Mouse (Mus musculus): ENCODE results near the gene Ift27. TPM values are rescaled to one million over a fixed set of nuclear protein-coding genes. Genes with fewer than 3 reads are reported as not detected.
A peak's percentile ranks its signal among the peaks of the same experiment; 100 is the strongest.

Gene Ift27
- polyA plus RNA-seq, 1 experiment = 44.4 TPM

DNA sequence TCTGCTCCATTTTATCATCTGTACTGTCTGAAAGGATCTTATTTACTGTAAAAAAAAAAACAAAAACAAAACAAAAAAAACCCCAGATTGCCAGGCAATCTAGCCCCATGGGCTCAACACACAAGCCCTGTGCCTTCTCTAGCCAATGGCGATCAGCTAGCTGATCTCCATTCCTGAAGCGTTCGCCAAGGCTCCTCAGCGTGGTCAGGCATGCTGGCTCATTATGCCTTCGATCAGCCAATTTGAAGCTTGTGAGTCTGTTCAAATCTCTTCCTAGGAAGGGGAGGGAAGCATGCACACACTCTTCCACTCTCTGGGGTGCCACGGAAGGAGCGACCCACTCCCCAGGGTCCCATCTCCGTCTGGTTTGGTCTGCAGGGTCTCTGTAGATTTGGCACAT, 16.6 kb downstream of the Ift27 start:
- TF ChIP-seq CTCF (IDR thresholded peaks at IDR 0.05; ENCODE audit: extremely low read depth, insufficient read depth, low read length) (no peak), POLR2A (IDR thresholded peaks at IDR 0.05; ENCODE audit: extremely low read depth, insufficient read depth, low read length) (no peak)
- no peaks in the 10 kb centered on the region for H3K4me1 ChIP-seq (ENCODE audit: control insufficient read depth, insufficient read depth, low read length)
- H3K4me3 ChIP-seq (ENCODE audit: insufficient read depth, low read length) = no peak overlapping the region
- H3K27ac ChIP-seq (ENCODE audit: insufficient read depth, low read length) = no peak overlapping the region

DNA sequence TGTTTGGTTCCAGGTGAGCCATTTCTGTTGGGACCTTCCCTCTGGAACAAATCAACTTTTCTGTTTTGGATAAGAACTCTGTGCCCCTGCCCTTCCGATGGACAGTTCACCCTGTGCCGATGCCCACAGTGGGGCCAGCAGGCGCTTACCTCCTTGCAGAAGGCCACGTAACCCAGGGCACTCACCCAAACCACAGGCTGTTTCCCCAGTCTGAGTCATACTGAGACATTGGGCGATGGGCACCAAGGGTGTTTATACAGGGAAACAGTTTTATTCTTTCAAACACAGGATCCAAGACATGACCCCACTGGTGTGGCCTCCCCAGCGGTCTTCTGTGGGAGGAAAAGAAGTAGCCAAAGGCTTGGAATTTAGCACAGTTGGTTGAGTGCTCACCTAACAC, 18.5 kb downstream of the Ift27 start:
- Histone ChIP-seq H3K27ac (ENCODE audit: insufficient read depth, low read length) (no peak overlapping the region), H3K4me1 (ENCODE audit: control insufficient read depth, insufficient read depth, low read length) (no peaks in the 10 kb centered on the region)
- no peak for TF ChIP-seq CTCF (IDR thresholded peaks at IDR 0.05; ENCODE audit: extremely low read depth, insufficient read depth, low read length)

DNA sequence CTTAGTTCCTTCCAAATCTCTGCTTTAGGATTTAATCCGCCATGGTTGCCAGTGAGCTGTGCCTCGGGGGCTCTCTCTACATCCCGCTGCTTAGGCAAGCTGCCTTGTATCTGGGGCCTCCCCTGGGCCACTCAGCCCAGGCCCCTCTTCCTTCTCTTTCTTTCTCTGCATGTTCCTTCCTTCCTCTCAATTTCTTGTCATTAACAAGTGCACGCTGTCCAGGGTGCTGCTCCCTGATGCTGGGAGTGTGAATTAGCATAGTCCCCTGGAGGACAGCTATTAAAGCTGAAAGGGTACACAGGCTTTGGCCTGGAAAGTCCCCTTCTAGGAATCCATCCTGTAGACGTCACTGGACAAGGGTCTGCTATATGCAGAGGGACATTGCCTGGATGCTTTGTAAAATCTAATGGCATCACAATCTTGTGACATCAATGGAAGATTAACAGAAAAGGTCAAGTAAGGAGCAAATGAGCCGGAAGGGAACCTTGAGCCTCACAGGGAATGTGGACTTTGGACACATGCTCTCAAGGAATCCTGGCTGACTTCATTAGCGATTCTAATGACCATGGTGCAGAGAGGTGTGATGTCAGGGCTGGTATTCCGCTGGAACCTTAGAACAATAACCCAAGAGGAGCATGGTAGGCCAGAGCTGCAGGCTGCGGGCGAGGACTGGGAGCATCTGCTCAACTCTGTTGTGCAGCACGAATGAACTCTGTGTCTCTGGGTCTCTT, 20.7 kb downstream of the Ift27 start:
- TF ChIP-seq POLR2A (IDR thresholded peaks at IDR 0.05; ENCODE audit: extremely low read depth, insufficient read depth, low read length) (no peak), CTCF (IDR thresholded peaks at IDR 0.05; ENCODE audit: extremely low read depth, insufficient read depth, low read length) (no peak)
- Histone ChIP-seq H3K4me3 (ENCODE audit: insufficient read depth, low read length) (no peak overlapping the region), H3K27ac (ENCODE audit: insufficient read depth, low read length) (no peak overlapping the region), H3K4me1 (ENCODE audit: control insufficient read depth, insufficient read depth, low read length) (no peaks in the 10 kb centered on the region)

More for the DNA sequence above, 18.5 kb downstream of the Ift27 start:
- no peak overlapping the region for H3K4me3 ChIP-seq (ENCODE audit: insufficient read depth, low read length)

DNA sequence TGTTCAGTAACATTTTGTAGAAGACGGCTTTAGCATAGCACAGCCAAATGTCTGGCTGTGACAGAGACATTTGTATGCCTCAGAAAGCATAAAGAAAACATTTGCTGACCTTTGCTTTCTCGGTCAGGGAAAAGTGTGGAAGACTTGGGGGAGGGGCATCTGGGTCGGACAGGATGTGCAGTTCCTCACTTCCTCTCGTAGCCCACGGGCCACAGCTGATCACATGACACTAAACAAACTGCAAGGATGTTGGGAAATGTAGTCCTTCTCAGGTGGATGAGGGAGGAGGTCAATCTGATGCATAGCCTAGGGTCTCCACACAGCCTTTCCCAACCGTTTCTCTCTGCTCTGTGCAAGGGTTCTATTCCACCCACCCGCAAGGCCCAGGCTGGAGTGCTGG, 25.3 kb downstream of the Ift27 start:
- Histone ChIP-seq H3K4me1 (ENCODE audit: control insufficient read depth, insufficient read depth, low read length) (no peaks in the 10 kb centered on the region), H3K27ac (ENCODE audit: insufficient read depth, low read length) (no peak overlapping the region), H3K4me3 (ENCODE audit: insufficient read depth, low read length) (no peak overlapping the region)
- TF ChIP-seq CTCF (IDR thresholded peaks at IDR 0.05; ENCODE audit: extremely low read depth, insufficient read depth, low read length) (no peak), POLR2A (IDR thresholded peaks at IDR 0.05; ENCODE audit: extremely low read depth, insufficient read depth, low read length) (no peak)

DNA sequence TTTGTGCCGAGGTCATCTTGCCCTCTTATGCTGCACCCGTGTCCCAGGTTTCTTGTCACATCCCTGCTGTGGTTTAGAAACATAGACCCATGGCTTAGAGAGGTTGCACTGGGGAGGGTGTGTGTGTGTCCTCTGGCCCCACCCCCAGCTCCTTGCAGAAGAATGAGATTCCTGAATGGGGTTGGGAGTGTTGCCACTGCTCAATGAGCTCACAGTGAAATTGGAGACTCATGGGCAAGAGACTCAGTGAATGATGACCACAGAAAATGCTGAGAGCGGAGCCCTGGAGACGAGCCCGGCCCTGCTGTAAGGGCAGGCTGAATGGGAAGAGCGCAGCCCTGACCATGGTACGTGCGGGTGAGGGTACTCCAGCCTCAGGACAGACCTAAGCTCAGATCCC, 33.7 kb downstream of the Ift27 start:
- H3K27ac ChIP-seq (ENCODE audit: insufficient read depth, low read length) = no peak overlapping the region
- TF ChIP-seq POLR2A (IDR thresholded peaks at IDR 0.05; ENCODE audit: extremely low read depth, insufficient read depth, low read length) (no peak), CTCF (IDR thresholded peaks at IDR 0.05; ENCODE audit: extremely low read depth, insufficient read depth, low read length) (no peak)
- H3K4me1 ChIP-seq (ENCODE audit: control insufficient read depth, insufficient read depth, low read length) = no peaks in the 10 kb centered on the region
- H3K4me3 ChIP-seq (ENCODE audit: insufficient read depth, low read length) = no peak overlapping the region

DNA sequence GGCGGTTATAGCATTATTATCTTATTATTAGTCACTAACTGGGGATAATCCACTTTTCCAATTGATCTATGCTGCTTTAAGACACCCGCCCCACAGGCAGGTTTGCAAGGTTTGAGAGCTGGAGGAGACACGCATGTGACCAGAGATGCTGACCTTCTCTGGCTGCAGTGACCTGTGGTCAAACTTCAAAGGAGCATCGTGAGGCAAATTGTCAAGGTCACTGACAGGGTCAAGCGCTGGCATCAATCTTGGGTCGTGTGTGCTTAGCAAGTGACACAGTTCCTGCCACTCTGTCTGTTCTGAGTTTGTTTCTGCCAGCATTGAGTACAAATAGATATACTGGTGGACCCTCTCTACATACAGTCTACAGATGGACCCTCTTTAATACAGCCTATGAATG, 39.3 kb downstream of the Ift27 start:
- no peak for TF ChIP-seq CTCF (IDR thresholded peaks at IDR 0.05; ENCODE audit: extremely low read depth, insufficient read depth, low read length)
- H3K27ac ChIP-seq (ENCODE audit: insufficient read depth, low read length) = no peak overlapping the region
- no peak overlapping the region for H3K4me3 ChIP-seq (ENCODE audit: insufficient read depth, low read length)
- H3K4me1 ChIP-seq (ENCODE audit: control insufficient read depth, insufficient read depth, low read length) = no peaks in the 10 kb centered on the region

DNA sequence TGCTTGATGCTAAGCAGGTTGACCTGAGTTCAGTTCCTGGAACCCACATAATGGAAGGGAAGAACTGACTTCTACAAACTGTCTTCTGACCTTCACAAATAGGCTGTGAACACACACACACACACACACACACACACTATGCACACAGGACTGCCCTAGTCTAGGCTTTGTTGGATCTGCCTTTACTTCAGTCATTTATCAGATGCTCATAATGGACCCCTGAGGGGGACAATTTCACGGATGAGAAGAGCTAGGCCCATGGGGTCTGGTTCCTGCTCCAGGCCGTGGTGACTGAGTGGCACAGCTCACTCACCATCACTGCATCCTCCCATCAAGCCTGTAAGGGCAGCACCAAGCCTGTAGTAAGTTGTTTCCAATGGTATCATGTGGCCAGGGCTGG, 40.5 kb downstream of the Ift27 start:
- Histone ChIP-seq H3K27ac (ENCODE audit: insufficient read depth, low read length) (no peak overlapping the region), H3K4me1 (ENCODE audit: control insufficient read depth, insufficient read depth, low read length) (no peaks in the 10 kb centered on the region), H3K4me3 (ENCODE audit: insufficient read depth, low read length) (no peak overlapping the region)
- TF ChIP-seq POLR2A (IDR thresholded peaks at IDR 0.05; ENCODE audit: extremely low read depth, insufficient read depth, low read length) = no peak
- no peak for TF ChIP-seq CTCF (IDR thresholded peaks at IDR 0.05; ENCODE audit: extremely low read depth, insufficient read depth, low read length)

DNA sequence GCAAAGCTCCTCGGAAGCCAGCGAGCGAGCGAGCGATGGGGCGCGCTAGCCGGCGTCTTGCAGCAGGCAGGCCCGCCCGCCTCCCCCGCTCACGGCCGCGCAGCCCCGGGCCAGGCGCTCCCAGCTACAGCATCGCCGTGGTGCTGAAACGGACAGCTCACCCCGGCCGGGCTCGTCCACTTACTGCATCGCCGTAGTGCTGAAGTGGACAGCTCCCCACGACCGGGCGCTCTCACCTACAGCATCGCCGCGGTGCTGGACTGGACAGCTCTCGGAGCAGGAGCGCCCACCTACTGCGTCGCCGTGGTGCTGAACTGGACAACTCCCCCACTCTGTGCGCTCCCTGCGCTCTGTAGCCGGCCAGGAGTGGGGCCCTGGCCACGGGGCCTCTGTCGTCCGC, 54.2 kb downstream of the Ift27 start, which contains the start of gene Cacng2:
Gene Cacng2 (minus strand): TSS at position 325 of the 400 bp plus-strand sequence.
- no peak for TF ChIP-seq CTCF (IDR thresholded peaks at IDR 0.05; ENCODE audit: extremely low read depth, insufficient read depth, low read length)
- no peak for TF ChIP-seq POLR2A (IDR thresholded peaks at IDR 0.05; ENCODE audit: extremely low read depth, insufficient read depth, low read length)
- Histone ChIP-seq H3K4me3 (ENCODE audit: insufficient read depth, low read length) (peak within 1 kb of the TSS; percentile 77), H3K4me1 (ENCODE audit: control insufficient read depth, insufficient read depth, low read length) (no peaks in the 10 kb centered on the region; the same call in 1 of the 2 replicates), H3K27ac (ENCODE audit: insufficient read depth, low read length) (peak within 1 kb of the TSS; percentile 97)

DNA sequence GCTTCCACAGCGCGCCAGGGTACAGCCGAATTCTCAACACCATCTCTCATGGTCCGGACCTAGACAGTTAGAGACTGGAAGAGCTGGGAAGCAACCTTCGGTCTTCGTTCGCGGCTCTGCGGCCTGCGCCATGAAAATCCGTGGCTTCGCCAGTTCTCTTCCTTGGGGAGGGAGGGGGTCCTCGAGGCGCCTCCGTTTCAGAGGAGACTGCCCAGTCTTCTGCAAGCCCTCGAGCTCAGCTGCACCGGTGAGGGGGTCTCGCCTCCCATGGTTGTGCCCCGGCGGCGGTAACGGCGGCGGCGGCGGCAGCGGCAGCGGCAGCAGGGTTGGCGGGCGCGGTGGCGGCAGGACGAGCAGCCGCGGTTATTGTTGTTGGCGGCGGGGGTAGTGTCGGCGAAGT, 54.7 kb downstream of the Ift27 start:
- TF ChIP-seq POLR2A (IDR thresholded peaks at IDR 0.05; ENCODE audit: extremely low read depth, insufficient read depth, low read length) (no peak), CTCF (IDR thresholded peaks at IDR 0.05; ENCODE audit: extremely low read depth, insufficient read depth, low read length) (no peak)
- H3K27ac ChIP-seq (ENCODE audit: insufficient read depth, low read length) = peak overlapping the region; percentile 97
- peak overlapping the region; percentile 77 for H3K4me3 ChIP-seq (ENCODE audit: insufficient read depth, low read length)
- H3K4me1 ChIP-seq (ENCODE audit: control insufficient read depth, insufficient read depth, low read length) = no peaks in the 10 kb centered on the region; the same call in 1 of the 2 replicates

DNA sequence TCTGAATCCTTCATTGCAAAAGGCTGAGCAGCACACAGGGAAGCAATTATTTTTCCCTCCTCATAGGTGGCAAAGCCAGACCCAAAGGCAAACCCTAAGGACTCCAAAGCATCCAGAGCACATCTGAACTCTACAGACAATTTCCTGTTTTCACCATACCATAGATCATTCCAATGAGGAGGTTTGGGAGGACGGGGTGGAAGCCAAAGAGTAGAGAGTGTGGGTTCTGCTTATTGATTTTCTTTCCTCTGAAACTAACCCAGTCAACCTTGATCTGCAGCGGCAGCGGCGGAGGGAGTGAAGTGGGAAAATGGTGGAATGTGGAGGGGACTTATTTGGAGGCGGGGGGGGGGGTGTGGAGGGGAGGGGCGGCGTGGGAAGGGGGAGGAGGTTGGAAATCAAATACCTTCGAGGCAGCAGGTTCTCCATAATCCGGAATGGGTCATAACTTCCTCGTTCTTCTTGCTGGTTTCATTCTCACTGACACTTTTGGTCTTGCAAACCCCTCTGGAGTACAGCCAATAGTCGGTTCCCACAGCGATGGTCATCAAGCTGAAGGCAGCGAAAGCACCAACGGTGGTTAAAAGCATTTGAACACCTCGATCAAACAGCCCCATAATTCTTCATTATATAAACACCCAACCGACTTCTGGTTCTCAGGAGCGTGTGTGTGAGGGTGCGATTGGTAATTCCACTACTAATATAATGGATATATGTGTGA, 55.5 kb downstream of the Ift27 start:
- peak overlapping the region; percentile 77 for H3K4me3 ChIP-seq (ENCODE audit: insufficient read depth, low read length)
- no peaks in the 10 kb centered on the region for H3K4me1 ChIP-seq (ENCODE audit: control insufficient read depth, insufficient read depth, low read length)
- 0 out of 2 replicates have a peak, but pooled peaks have one; percentile 12 for TF ChIP-seq POLR2A (IDR thresholded peaks at IDR 0.05; ENCODE audit: extremely low read depth, insufficient read depth, low read length)
- TF ChIP-seq CTCF (IDR thresholded peaks at IDR 0.05; ENCODE audit: extremely low read depth, insufficient read depth, low read length) = no peak
- H3K27ac ChIP-seq (ENCODE audit: insufficient read depth, low read length) = peak overlapping the region; percentile 43
